Mouse (Mus musculus) bone marrow, adult 2 months (tissue): ENCODE data around the gene Cyb561. TPM values are rescaled to one million over a fixed set of nuclear protein-coding genes. Genes with fewer than 3 reads are reported as not detected.

Experiments
- H3K27ac ChIP-seq: fragments of 200-500 bp; 2 replicates; pipeline ENCODE4 v1.5.1; 2012; ENCODE audit warnings: low read depth, mild to moderate bottlenecking, control low read depth, inconsistent platforms, low read length; ENCODE audit not compliant: control insufficient read depth, poor library complexity, insufficient read depth
- H3K4me1 ChIP-seq: fragments of 200-500 bp; 2 replicates; pipeline ENCODE4 v1.6.1; 2011; ENCODE audit warnings: low read length; ENCODE audit not compliant: control insufficient read depth, insufficient read depth
- H3K4me3 ChIP-seq: fragments of 200-500 bp; replicated peaks from 2 replicates; pipeline ENCODE3; 2011; ENCODE audit warnings: mild to moderate bottlenecking, low read depth, low read length, control low read depth; ENCODE audit not compliant: control insufficient read depth
- CTCF ChIP-seq: fragments of 200-500 bp; IDR thresholded peaks from 2 replicates; pipeline ENCODE4 v1.5.1; 2011; ENCODE audit warnings: low read length, control low read depth; ENCODE audit not compliant: control insufficient read depth, insufficient read depth
- POLR2A ChIP-seq: fragments of 200-500 bp; IDR thresholded peaks from 2 replicates; pipeline ENCODE4 v1.6.1; 2011; ENCODE audit warnings: low read depth, mild to moderate bottlenecking, control low read depth, low read length, borderline replicate concordance; ENCODE audit not compliant: control insufficient read depth
- WGBS: fragments of 180-500 bp; shearing (Covaris S2); methylation state at CpG from one replicate; pipeline ENCODE4 v1.1.7; 2018; 5-methylcytosine and 5-hydroxymethylcytosine counted together
- polyA plus RNA-seq: library from polyadenylated mRNA; stranded (reverse); fragments of >200 nt; gene quantifications from 2 replicates; pipeline ENCODE4 v1.2.4, GENCODE M21; 2011; ENCODE audit warnings: low replicate concordance; ENCODE audit not compliant: missing spikeins, insufficient read depth, insufficient read length

Cyb561 gene
- polyA plus RNA-seq, 1 experiment, result 1.4 TPM

DNA sequence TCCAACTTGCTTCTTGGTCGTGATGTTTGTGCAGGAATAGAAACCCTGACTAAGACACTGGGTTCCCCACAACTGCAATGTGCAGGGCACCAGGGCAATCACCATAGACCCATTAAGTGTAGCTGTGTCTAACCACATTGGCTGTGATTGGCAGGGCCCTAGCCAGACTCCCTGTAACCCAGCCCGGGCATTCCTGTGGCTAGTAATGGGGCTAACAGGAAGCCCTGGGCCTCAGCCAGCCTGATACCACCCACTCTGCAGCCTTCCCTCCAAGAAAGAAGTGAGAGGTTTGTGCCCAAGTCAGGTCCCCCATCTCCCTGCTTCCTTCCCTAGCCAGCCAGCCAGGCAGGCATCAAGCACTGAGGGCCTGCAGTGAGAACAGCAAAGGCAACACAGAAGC, 4.9 kb downstream of the Cyb561 start:
- H3K4me3 ChIP-seq, result no peak overlapping the region
- no peak for TF ChIP-seq POLR2A
- no peak for TF ChIP-seq CTCF
- no peak overlapping the region for H3K27ac ChIP-seq
- 6% methylated on average over 2 of the region's 2 CpGs for WGBS
- no peaks in the 10 kb centered on the region for H3K4me1 ChIP-seq

DNA sequence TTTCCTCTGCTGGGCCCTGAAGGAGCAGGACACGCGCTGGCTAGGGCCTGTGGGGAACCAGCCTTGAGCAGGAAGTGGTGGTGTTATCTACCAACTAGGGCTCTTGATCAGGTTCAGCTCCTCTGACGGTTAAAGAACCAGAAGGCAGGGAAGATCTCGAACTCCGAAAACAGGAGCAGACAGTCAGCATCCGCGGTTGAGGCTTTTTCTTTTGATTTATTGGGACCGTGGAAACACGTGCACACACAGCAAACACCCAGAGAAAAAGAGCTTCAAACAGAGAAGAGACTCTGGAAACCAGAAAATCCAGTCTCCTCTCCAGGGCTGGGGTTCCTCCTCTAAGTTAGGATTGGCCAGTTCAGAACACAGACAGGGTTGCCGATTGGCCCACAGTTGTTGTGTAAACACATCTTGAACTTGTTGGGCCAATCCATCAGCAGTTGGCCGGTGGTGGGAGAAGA, 6.4 kb downstream of the Cyb561 start:
- TF ChIP-seq CTCF (no peak), POLR2A (no peak)
- Histone ChIP-seq H3K27ac (no peak overlapping the region), H3K4me1 (no peaks in the 10 kb centered on the region), H3K4me3 (no peak overlapping the region)
- WGBS, result 17% methylated on average over 11 of the region's 11 CpGs

DNA sequence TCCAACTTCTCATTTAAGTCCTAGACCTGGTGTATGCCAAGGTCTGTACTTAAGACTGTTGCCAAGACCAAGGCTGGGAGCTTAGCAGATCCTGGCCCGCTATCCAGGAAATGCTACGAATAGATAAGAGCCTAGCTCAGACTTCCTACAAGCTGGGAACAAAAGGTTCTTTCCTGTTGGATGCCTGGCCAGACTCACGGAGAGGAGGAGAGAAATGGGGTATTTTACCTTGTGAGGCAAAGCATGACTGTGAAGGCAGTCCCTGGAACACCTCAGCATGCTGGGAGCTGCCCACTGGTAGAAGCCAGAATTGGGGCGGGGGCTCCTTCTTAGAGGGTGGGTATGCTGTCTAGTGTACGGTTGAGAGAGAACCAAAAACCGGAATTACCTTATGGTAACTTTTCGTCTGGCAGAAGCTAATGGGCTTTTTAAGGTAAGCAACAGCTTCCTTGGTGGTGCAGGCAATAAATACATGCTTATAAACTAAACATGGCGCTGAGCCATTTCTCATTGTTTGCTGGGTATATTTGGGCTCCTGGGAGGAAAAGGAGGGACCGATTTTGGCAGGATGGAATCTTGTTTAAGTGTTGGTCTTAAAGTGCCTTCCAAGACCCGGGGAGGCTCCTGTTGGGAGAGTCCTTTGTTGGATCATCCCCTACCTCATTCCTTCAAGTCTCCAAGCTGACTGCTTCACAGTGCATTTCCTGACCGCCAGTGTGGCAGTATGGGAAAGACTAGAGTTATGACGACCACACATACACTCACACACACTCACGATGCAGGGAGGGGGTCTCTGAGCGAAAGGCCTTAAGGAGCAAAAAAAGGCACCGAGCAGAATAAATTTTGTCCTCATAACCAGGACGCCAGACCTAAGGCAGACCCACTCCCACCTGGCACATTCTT, 8.1 kb downstream of the Cyb561 start:
- Histone ChIP-seq H3K27ac (no peak overlapping the region), H3K4me1 (no peaks in the 10 kb centered on the region), H3K4me3 (no peak overlapping the region)
- WGBS, result 82% methylated on average over 16 of the region's 16 CpGs
- no peak for TF ChIP-seq POLR2A

DNA sequence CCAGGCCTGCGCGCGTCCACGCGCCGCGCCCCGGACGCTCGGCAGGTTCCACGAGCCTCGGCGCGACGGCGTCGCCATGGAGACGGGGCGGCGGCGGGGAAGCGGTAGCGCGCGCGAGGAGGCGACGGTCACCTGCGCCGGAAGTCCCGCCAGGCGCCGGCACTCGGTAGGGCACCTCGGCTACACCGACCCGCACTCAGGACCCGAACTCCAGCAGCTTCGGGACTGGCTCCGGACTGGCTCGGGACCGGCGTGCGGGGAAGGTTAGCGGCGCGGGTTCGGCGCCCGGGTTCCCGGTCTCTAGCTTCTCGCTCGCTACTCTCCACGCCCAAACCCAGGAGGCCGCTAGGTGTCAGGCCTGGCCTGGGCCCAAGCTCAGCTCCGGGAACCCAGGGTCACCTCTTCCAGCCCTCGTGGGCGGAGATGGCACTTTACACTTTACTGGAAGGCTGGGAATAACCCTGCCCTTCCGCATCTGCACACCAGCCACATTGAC, 9.0 kb downstream of the Cyb561 start:
- Histone ChIP-seq H3K27ac (no peak overlapping the region), H3K4me1 (no peaks in the 10 kb centered on the region), H3K4me3 (peak overlapping the region; percentile 45)
- TF ChIP-seq CTCF, result peak; percentile 25; the same call in 1 of the 2 replicates
- TF ChIP-seq POLR2A, result no peak
- WGBS, result 2% methylated on average over 59 of the region's 59 CpGs

GRCm38 (mm10) chr11:105943133-105944102, 9.7 kb downstream of the Cyb561 start:
- no peak for TF ChIP-seq POLR2A
- TF ChIP-seq CTCF, result no peak
- H3K4me1 ChIP-seq, result no peaks in the 10 kb centered on the region
- 11% methylated on average over 44 of the region's 47 CpGs for WGBS
- peak overlapping the region; percentile 45 for H3K4me3 ChIP-seq
- H3K27ac ChIP-seq, result no peak overlapping the region

DNA sequence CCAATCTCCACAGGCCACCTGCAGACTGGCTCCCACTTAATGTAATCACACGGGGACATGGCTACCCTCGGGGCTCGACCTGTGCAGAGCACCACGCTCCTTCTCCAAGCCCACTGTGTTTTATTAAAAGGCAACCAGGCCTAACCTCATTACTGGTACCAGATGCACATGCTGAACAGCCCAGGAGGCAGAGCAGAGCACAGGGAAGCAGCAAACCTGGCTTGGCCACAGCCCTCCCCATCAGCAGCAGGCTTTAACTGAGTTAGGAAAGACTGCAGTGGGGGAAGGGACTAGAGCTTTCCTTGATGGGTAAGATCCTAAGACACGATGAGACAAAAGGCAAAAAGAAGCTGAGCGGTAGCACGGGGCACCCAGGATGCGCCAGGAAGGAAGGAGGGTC, 11.2 kb downstream of the Cyb561 start:
- no peaks in the 10 kb centered on the region for H3K4me1 ChIP-seq
- no peak for TF ChIP-seq POLR2A
- TF ChIP-seq CTCF, result no peak
- no peak overlapping the region for H3K27ac ChIP-seq
- 75% methylated on average over 8 of the region's 8 CpGs for WGBS
- H3K4me3 ChIP-seq, result no peak overlapping the region

- Histone ChIP-seq H3K27ac (no peak overlapping the region), H3K4me3 (no peak overlapping the region), H3K4me1 (no peaks in the 10 kb centered on the region)
- 75% methylated on average over 9 of the region's 9 CpGs for WGBS
- TF ChIP-seq POLR2A, result no peak
- TF ChIP-seq CTCF, result no peak
These were observed 14.4 kb downstream of the Cyb561 start for GRCm38 (mm10) chr11:105938771-105939170.

- no peaks in the 10 kb centered on the region for H3K4me1 ChIP-seq
- WGBS, result 86% methylated on average over 3 of the region's 3 CpGs
- TF ChIP-seq POLR2A (no peak), CTCF (no peak)
- no peak overlapping the region for H3K4me3 ChIP-seq
- no peak overlapping the region for H3K27ac ChIP-seq
These were observed 16.2 kb downstream of the Cyb561 start for GRCm38 (mm10) chr11:105936974-105937373.
